Mouse (Mus musculus) bone marrow macrophage, adult 2 months (primary cell): ENCODE results near the gene Slx4ip. TPM values are rescaled to one million over a fixed set of nuclear protein-coding genes. Genes with fewer than 3 reads are reported as not detected.

Experiments
- H3K27ac ChIP-seq: 2 replicates; pipeline ENCODE4 v1.5.1; 2012; ENCODE audit warnings: low read depth, low read length; ENCODE audit not compliant: insufficient read depth
- H3K4me1 ChIP-seq: 2 replicates; pipeline ENCODE4 v1.6.1; 2012; ENCODE audit warnings: low read length; ENCODE audit not compliant: control insufficient read depth, insufficient read depth
- H3K4me3 ChIP-seq: 2 replicates; pipeline ENCODE4 v1.5.1; 2012; ENCODE audit warnings: mild to moderate bottlenecking, low read length, moderate library complexity; ENCODE audit not compliant: insufficient read depth
- CTCF ChIP-seq: IDR thresholded peaks from 2 replicates; pipeline ENCODE4 v1.5.1; 2012; ENCODE audit warnings: low read depth, mild to moderate bottlenecking, low read length, moderate library complexity
- POLR2A ChIP-seq: IDR thresholded peaks from 2 replicates; pipeline ENCODE4 v1.6.1; 2012; ENCODE audit warnings: mild to moderate bottlenecking, low read depth, low read length, borderline replicate concordance
- polyA plus RNA-seq: library from polyadenylated mRNA; stranded (reverse); fragments of >200 nt; gene quantifications from 2 replicates; pipeline ENCODE4 v1.2.4, GENCODE M21; 2012; ENCODE audit not compliant: missing spikeins, insufficient read depth, insufficient read length

Gene Slx4ip
- polyA plus RNA-seq, 1 experiment: 4.9 TPM

DNA sequence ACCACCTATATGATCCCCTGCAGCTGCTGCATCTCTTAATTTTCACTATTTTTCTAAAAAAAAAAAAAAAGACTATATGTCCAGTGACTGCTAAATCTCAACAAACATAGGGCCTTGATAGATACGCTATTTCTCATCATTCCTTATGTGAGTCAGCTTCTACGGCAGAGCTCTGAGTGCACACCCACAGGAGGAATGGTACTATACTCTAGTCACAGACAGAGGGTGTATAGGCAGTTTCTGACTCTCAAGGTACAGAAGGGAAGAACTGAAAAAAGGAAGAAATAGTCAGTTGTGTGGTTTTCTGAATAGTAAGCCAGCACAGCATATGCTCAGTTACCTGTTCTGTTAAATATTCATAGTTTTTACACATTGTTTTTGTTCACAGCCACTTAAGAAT lies 123.4 kb downstream of the Slx4ip start:
- H3K27ac ChIP-seq: no peak overlapping the region
- H3K4me3 ChIP-seq: no peak overlapping the region
- no peak for TF ChIP-seq POLR2A
- TF ChIP-seq CTCF: no peak
- H3K4me1 ChIP-seq: peaks cover 26% of the 10 kb centered on the region

DNA sequence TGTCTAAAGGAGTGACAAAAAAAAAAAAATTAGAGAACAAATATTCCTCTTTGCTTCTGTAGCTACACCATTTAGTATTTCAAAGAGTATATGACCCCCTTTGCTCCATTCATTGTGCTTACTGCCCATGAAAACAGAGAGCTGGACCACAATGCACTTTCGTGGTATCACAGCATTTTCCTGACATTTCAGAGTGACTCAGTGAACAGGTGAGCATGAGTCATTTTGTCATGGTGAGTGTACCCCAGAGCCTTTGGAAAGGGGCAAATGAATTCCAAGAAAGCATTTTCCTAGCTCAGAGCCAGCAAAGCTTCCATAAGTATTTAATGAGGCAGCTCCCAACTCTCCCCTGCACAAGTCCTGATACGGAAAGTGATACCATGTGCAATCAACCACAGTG lies 153.1 kb downstream of the Slx4ip start:
- 0 out of 2 replicates have a peak, but pooled peaks cover 2% of the 10 kb centered on the region for H3K4me1 ChIP-seq
- no peak overlapping the region for H3K4me3 ChIP-seq
- no peak for TF ChIP-seq CTCF
- TF ChIP-seq POLR2A: no peak
- no peak overlapping the region for H3K27ac ChIP-seq

- H3K4me1 ChIP-seq: peaks cover 3% of the 10 kb centered on the region; the same call in 1 of the 2 replicates
- H3K27ac ChIP-seq: no peak overlapping the region
- H3K4me3 ChIP-seq: no peak overlapping the region
- TF ChIP-seq POLR2A (no peak), CTCF (no peak)
Measured at GRCm38 (mm10) chr2:137049367-137049766, 158.3 kb downstream of the Slx4ip start.

- Histone ChIP-seq H3K4me1 (peaks cover 3% of the 10 kb centered on the region; the same call in 1 of the 2 replicates), H3K27ac (no peak overlapping the region), H3K4me3 (no peak overlapping the region)
- TF ChIP-seq CTCF: no peak
Measured at GRCm38 (mm10) chr2:137049906-137050305, 158.9 kb downstream of the Slx4ip start.

DNA sequence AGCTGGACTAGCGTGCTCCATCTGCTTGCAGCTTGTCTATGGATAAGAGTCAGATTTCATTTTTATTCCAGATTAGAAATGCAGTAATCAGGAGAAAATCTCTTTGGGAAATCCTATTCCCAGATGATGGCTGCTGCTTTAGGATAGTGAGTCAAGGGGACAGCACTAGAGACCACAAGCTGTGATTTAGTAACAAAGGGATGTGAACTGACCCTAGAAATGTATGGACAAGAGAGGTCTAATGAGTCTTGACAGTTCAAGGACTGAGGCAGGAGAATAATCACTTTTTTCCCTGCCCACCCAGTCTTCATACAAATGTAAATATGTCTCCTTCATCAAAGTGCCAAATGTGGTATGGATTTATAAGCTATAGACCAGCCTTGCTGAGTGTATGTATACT lies 172.8 kb downstream of the Slx4ip start:
- H3K4me3 ChIP-seq: no peak overlapping the region
- H3K4me1 ChIP-seq: peaks cover 6% of the 10 kb centered on the region
- no peak for TF ChIP-seq CTCF
- TF ChIP-seq POLR2A: no peak
- no peak overlapping the region for H3K27ac ChIP-seq

DNA sequence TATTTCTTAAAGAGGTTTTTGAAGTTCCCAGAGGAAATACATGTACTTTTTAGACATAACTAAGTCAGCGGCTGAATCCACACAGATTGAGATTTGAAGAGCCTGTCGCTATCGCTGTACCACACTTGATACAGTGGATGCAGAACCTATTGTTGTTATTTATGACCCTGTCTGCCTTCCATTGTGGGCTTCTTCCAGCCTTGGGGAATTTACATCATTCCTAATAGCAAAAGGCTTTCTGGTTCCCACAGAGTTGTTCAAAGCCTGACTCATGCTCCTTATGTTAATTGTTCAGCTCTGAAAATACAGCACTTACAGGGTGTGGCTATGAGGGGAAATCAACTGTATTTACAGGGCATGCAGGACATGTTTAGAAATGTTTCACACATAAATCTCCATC lies 173.5 kb downstream of the Slx4ip start:
- Histone ChIP-seq H3K27ac (no peak overlapping the region), H3K4me1 (peaks cover 6% of the 10 kb centered on the region), H3K4me3 (no peak overlapping the region)
- TF ChIP-seq CTCF: no peak
- no peak for TF ChIP-seq POLR2A

DNA sequence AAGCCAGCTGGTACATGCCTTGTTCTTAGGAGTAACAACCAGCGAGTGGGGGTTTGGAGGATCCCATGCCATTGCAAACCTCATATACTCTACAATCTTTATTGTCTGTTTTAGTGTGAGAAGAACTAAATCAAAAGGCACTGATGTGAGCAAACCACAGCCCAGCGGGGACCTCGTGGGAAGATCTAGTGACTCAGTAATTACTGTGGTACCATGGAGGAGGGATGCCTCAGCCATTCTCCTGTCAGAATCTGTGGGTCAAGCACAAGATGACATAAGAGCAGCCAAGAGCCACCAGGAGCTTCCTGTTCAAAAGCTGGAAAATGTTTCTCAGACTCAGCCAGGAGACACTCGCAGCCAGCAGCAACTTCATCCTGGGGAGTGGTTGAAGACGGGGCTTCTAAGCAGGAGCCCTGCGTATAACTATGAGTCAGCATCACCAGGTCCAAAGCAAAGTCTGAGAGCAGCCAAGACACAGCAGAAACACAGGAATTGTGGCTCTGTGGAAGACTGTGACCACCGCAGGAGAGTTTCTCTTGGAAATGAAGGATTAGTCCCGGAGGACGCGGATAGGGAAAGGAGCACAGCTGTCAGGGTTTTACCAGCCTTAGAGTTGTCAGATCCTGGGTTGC lies 176.6 kb downstream of the Slx4ip start:
- Histone ChIP-seq H3K4me1 (no peaks in the 10 kb centered on the region), H3K27ac (no peak overlapping the region)
- TF ChIP-seq CTCF (no peak), POLR2A (no peak)

GRCm38 (mm10) chr2:137073473-137074312 lies 182.7 kb downstream of the Slx4ip start:
- Histone ChIP-seq H3K27ac (no peak overlapping the region), H3K4me1 (no peaks in the 10 kb centered on the region), H3K4me3 (no peak overlapping the region)
- TF ChIP-seq CTCF (no peak), POLR2A (no peak)

More for the DNA sequence above, 176.6 kb downstream of the Slx4ip start:
- H3K4me3 ChIP-seq: no peak overlapping the region

DNA sequence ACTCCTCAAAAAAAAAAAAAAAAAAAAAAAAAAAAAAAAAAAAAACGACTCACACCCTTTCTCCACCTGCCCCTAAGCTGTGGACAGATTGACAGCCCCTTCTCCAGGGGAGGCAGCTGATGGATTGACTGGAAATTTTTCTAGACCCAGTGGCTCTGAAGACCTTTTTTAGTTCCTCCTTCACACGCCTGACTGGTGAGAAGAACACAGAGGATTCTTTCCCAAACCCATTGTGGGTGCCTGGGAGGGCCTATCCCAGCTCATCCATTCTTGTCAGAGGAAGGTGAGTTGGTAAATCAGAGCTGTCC lies 183.2 kb downstream of the Slx4ip start:
- no peak overlapping the region for H3K4me3 ChIP-seq
- H3K27ac ChIP-seq: no peak overlapping the region
- H3K4me1 ChIP-seq: no peaks in the 10 kb centered on the region
- TF ChIP-seq POLR2A (no peak), CTCF (no peak)

DNA sequence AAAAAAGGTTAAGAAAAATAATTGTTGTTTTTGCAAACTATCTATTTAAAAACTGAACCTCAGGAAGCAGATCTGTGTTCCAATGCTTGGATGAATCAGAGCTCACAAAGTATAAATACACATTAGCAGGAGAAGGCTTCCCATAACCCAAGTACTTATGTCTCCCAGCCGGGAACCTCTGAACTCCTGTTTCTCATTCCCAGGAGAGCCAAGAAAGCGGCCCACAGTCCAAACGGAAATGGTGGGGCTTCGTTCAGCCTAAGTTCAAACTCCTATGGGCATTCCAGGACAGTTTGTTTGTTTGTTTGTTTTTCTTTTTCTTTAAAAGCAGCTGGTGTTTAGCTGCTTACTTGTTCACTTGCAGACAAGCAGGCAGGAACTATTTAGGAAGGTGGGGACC lies 187.8 kb downstream of the Slx4ip start:
- Histone ChIP-seq H3K4me3 (no peak overlapping the region), H3K27ac (no peak overlapping the region), H3K4me1 (peaks cover 13% of the 10 kb centered on the region)
- TF ChIP-seq POLR2A (no peak), CTCF (no peak)

- TF ChIP-seq CTCF: no peak
- TF ChIP-seq POLR2A: no peak
- Histone ChIP-seq H3K4me3 (no peak overlapping the region), H3K27ac (no peak overlapping the region), H3K4me1 (peaks cover 13% of the 10 kb centered on the region)
Measured at GRCm38 (mm10) chr2:137079721-137080320, 188.8 kb downstream of the Slx4ip start.
